Mouse (Mus musculus): ENCODE measurements at regions not wholly inside any gene's neighbourhood (a gene's known extent, or its start where the extent isn't known, plus 50 kb on each side); places are given as distances from the start of the nearest gene placed in this dataset.

- TF ChIP-seq EP300 (IDR thresholded peaks at IDR 0.05; ENCODE audit: insufficient read depth, low read depth, low read length) (no peak), CTCF (IDR thresholded peaks at IDR 0.05) (no peak), POLR2A (IDR thresholded peaks at IDR 0.05; ENCODE audit: insufficient read depth, low read depth, low read length) (no peak)
Measured at GRCm38 (mm10) chr10:39290245-39290644, 78.4 kb upstream of the Fyn start.
